Mouse (Mus musculus) CD4-positive, CD25-positive, alpha-beta regulatory T cell, adult 2 months (primary cell): ENCODE results near the gene Fat3.

ENCODE experiments used
- DNase-seq: peaks from one replicate; pipeline ENCODE4 v3.0.0-alpha.2; 2012; ENCODE audit warnings: low read depth, low spot score

The Fat3 gene

GRCm38 (mm10) chr9:16147735-16148134 is 353.4 kb downstream of the Fat3 start:
- DNase-seq: no peak

GRCm38 (mm10) chr9:16144684-16145083 is 356.4 kb downstream of the Fat3 start:
- DNase-seq: no peak

DNA sequence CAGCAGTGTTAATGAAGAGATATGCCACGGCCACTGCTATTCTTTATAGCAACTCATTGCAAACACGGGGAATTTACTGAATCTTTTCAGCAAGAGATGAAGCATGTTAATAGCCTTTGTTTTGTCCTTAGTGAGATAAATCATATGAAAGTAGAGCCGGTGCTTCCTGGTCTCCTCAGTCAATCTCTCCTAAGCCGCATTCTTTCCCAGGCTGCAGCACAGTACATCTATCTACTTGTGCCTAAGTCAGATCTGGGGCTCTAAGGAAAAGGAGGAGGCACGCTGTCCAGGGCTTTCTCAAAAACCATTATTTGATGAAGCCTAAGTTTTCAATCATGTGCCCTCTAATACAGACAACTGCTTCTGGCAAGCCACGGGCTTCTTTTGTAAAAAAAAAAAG is 361.8 kb downstream of the Fat3 start:
- no peak for DNase-seq

DNA sequence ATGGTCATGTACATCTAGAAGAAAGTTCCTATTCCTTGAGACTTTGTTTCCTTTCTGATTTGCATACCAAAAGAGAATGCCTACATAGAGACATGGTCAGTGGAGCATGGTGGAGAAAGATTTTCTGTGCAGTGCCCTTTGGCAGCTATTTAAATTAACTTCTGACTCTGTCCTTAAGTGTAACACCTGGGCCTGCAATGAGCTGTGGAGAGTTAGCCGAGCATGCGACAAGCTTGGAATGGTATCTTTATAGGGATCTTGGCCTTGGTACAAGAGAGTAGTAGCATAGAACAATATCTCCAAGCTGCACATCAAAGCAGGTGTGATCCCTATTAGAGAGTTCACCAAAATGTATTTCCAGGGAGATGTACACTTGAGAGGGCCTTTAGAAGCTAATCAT is 368.0 kb downstream of the Fat3 start:
- DNase-seq: no peak

DNA sequence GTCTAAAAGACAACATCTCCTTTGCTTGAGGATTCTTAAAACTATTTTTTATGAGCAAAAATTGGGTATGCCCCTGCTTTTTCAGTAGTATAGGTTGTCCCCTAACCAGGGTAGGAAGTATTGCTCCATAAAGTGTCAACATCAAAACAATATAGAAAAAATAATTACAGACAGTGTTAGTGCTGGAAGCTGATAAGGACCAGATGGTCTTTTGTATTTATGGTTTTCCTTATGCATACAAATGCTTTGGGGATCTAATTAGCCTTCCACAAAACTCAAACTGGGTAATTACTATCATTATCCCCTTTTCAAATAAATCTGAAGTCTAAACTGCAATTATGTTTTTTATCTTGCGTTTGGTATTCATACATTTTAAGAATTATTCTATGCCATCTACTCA is 368.5 kb downstream of the Fat3 start:
- DNase-seq: no peak

DNA sequence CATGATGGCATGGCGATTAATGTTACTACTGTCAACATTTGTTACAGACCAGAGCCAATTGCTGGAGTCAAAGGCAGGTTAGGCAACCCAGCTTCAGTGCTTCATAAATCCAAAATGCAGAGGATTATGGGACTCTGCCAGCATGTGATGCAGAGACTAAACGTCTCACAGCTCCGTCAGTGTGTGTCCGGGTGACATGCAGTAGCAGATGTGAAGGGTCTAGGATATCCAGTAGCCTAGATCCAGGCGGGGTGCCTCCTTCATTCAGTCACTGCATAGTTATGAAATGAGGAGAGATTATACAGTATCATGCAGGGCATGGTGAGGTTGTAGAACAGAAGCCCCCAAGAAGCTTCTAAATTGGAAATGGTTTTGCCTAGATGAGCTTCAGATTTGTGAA is 379.3 kb downstream of the Fat3 start:
- DNase-seq: no peak

DNA sequence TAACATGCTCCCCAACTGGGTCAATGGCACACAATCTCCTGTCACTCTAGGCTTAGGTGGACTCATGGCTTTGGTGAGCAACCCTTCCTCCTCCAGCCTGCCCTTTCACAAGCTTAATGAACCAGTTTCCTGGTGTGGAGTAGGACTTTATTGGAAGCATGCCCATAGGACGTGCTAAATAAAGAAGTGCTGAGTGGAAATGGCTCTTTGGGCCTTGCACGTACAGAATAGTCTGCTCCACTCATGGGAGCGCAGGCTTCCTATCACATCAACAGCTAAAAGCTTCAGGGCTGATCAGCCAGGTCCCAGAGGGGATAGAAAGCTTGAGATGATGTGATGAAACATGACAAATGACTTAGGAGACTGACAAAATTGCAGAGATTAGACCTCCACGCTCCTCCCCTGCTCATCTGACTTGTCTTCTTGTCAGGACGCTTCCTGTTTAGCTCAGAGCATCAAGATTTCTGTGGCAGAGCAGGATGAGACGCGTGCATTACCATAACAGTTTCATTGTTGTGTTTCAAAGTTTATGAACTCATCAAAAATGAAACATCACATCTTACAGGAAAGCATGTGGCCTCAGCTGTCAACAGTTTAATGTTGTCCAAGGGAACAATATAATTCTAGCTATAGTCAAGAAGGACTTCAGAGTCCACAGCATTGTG is 386.1 kb downstream of the Fat3 start:
- no peak for DNase-seq

GRCm38 (mm10) chr9:16113936-16114642 is 387.0 kb downstream of the Fat3 start:
- no peak for DNase-seq

DNA sequence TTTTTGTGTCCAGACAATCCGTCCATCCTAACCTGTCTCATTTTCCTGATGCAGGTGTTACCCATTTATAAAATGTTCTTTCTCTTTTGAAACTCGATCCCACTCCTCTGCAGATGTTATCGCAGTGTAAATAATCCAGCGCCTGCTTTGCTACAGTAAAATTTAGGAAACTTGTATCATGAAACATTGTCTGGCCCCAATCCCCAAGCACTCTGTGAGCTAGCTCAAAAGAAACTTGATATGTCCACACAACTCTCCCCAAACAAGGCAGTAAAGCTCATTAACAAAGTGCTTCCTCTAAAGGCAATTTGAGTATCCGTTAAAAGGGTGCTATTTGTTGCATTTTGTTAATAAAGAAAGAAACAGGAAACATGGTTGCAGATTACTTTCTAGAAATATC is 393.2 kb downstream of the Fat3 start:
- no peak for DNase-seq

DNA sequence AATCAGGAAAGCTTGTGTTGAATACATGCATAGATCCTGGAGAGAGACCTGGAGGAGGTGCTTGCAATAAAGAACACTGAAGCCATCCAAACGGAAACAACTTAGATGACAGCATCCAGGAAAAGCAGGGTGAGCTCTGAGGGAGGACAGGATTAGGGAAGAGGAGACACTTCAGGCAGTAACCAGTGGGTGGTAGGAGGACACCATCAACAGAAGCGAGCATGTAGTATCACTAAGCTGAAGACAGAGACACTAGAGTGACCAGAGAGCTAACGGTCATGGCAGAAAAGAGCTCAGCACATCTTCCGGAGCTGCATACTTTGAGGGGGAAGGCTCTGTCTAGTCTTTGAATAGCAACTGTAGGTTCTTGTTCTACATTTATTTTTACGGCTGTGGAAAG is 393.7 kb downstream of the Fat3 start:
- DNase-seq: no peak

DNA sequence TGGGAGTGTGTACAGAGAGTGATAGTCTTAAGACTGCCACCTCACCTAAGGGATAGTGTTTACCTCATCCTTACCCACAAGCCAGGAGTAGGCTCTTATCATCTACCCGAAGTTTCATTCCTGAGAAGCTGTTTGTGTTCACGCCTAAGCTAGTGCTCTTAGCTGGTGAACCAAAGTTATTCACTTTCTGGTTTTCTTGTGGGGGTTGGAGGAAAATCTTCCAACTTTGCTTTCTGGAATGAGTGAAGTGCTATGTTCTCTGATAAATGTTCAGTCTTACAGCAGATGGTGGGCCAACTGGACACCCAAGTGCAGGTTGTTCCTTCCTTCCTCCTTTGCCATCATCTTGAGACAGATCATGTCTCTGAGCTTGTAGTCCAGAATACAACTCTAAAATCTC is 402.5 kb downstream of the Fat3 start:
- no peak for DNase-seq

GRCm38 (mm10) chr9:16093047-16093668 is 407.9 kb downstream of the Fat3 start:
- DNase-seq: no peak

DNA sequence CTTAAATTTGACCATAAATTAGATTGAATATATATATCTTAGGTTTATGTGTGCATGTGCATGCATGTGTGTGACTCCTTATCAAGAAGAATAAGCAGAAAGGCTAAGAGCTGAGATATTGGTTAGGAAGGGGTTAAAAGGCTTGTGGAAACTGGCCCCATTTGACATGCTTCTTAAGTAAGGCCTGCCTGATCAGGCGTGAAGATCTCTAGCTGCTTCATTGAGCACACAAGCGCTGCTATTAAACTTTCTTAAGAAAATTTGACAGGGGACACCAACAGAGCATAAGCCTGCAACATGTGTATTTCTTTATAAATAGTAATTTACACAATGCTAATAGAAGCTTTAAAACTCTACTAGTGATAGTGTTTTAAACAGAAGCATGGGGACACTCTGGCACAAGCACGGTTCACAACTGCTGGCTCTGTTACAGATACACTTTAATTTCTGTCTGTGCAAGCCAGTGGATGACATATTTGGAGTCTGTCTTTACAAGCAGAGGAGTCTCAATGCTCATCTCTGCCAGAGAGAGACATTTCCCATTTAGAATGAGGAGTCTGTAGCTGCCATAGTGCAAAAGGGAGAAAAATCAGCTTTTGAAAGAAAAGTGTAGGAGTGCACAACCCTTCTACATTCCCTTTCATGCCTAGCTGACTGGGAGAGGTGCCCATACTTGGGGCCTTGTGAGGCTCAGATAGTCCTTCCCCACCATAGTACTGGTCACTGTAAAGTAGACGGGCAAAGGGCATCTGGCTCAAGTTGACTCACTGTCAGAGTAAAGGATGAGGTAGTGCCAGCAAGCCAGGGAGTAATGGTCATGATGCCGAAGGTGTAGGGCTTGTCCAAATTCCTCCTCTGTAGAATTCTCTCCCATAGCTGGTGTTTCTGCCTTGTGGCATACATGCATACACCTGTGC is 408.8 kb downstream of the Fat3 start:
- DNase-seq: no peak

DNA sequence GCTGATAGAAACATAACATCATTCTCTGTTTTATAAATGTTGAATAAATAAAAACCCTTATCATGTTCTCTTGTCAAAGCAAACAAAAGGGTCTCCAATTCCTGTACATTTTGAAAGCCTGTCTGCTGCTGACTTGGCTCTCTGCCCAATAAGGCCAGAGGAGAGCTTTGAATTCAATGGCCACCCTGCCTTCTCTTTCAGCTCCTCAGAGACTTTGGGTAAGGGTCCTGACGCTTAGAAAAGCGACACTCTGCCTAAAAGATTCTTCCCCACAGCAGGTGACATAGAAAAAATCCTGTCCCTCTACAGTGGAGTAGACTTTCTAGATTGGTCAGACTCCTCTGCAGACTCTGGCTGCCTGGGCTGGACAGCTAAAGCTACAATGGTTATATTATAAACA is 421.8 kb downstream of the Fat3 start:
- DNase-seq: no peak

DNA sequence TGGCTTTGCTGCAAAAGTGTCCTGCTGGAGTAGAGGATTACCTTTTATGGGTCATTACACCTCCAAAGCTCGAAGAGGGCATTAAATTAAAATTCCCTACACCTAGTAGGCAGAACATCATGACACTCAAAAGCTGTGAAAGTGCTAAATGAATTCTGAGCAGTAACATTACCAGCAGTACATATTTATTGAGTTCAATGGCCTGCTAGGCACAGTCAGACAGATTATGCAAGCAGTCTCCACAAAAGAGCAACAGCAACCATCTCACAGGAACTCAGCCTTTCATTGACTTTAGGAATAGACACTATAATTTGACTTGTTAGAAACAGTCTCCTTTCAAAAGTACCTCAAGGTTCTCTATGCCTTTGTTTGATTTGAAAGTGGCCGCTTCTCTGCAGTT is 426.4 kb downstream of the Fat3 start:
- no peak for DNase-seq

DNA sequence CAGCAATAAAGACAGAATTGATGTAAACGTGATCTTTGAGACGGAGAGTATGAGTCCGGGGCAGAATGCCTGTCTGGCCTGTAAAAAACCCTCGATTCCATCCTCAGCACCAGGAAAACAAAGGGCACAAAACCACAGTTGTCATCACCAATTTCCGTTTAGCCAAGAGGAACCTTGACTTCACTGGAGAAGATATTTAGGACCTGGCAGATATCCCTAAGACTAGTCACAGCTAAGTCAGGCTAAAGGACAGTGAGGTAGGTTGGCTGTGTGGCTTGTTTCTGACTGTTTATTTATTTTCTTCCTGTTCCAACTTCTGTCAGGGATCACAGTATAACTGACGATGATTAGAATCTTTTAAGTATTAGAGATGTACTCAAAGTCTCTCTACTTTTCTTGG is 427.0 kb downstream of the Fat3 start:
- no peak for DNase-seq

DNA sequence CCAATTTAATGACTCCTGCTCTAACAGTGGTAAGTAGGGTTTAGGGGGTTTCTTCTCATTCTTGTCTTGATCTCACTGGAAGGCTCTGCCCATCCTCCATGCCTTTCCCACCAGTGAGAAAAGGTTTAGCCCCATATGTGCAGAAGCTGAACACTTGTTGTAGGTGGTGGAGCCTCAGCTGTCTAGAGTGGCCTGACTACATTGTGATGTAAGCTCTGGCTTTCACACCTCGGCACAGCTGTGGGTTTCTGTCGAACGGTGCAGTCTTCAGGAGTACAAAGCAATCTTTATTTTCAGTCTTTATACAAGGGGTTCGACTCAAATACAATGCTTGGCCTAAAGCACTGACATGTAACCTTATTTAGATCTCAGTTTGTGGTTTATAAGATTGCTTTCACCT is 437.6 kb downstream of the Fat3 start:
- no peak for DNase-seq

DNA sequence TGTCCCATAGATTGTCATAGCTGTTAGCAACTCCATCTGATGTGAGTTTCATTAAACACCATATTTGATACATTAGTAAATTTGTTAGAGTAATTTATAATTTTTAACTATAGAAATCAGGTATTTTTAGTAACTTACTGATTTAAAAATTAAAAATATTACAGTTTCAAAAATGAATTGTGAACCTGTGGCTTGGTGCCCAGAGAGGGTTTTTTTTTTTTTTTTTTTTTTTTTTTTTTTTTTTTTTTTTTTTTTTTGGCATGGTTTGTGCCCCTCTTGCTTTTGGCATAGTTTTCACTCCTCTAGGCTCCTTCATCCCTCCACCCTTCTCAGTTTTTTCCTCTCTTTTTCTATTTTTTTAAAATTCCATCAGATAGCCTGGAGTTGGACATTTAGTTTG is 438.6 kb downstream of the Fat3 start:
- DNase-seq: no peak

DNA sequence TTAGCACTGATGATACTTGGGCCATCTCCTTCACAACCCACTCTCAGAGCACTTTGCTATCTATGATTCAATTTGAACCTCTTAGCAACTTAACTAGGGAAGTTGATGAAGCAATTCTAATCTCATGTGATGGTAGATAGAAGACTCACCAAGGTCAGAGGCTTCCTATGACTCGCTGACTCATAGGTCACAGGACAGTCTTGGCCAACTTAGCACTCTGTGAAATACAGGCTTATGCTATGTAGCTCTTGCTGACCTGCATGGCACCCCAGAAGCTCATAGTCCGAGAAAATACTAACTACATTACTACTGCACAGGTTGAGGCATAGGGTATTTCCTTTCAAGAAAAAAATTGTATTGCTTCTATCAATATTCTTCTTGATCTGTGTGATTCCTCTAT is 454.4 kb downstream of the Fat3 start:
- DNase-seq: no peak

- no peak for DNase-seq
These were observed 463.7 kb downstream of the Fat3 start for GRCm38 (mm10) chr9:16037375-16037774.

DNA sequence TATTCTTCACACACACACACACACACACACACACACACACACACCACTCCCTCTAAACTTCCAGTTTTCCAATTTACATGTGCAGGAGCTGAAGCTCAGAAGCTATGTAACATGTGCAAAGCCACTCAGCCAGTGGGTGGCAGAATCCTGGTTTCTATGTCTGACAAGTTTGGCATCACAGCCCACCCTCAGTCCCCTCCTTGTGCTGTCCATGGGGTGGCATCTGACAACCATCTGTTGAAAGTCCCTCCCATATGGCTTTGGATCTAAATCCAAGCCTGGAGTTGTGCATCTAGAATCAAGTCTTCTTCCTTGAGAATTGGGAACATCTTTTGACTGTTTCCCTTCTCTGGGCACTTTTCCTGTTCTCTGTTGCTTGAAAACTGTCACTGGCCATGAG is 464.7 kb downstream of the Fat3 start:
- DNase-seq: no peak

- DNase-seq: no peak
These were observed 471.3 kb downstream of the Fat3 start for GRCm38 (mm10) chr9:16029715-16030285.
